9 mouse cellular contexts compared by ENCODE assay signal in genomic region chr7:128738041-128738440, GRCm38 (mm10). TPM values are rescaled to one million over a fixed set of nuclear protein-coding genes. Genes with fewer than 3 reads are reported as not detected.
DNase-seq lines count a peak whose midpoint lies in the region; ATAC-seq and TF ChIP-seq lines count a peak whose summit lies in the region.
"Had no signal": no experiment of that assay in that cellular context is flagged by ENCODE, and none has a peak within 500 bp of the region (broad histone marks: within the 10 kb centered on the region; RNA-seq: fewer than 3 reads in every experiment).

No protein-coding gene starts in this region.

- H3K4me3 ChIP-seq in kidney, postnatal 0 days (replicated peaks; ENCODE audit: low read depth, low read length), result no peak overlapping the region
- peak overlapping the region; percentile 99 for H3K4me3 ChIP-seq in embryonic facial prominence, embryonic 10.5 days
- no peak overlapping the region for H3K4me3 ChIP-seq in intestine, postnatal 0 days (ENCODE audit: low read depth, low read length)
- H3K4me3 ChIP-seq: heart, adult 2 months had no signal

- no peak for DNase-seq in kidney, postnatal 0 days (ENCODE audit: low spot score)
- DNase-seq in kidney, postnatal 10 days, result no peak
- no peak for DNase-seq in embryonic facial prominence, embryonic 10.5 days (ENCODE audit: low spot score)
- DNase-seq in naive thymus-derived CD4-positive, alpha-beta T cell, adult 2 months (ENCODE audit: low read depth), result peak; percentile 62
- no peak for DNase-seq in natural killer cell, adult 2 months (ENCODE audit: low spot score in 2 of 2)
- no peak for DNase-seq in layer of hippocampus, adult 18-20 months (ENCODE audit: low spot score in 2 of 2)
- no peak for DNase-seq in gastrocnemius, postnatal 4 days (ENCODE audit: low spot score in 2 of 2)
- DNase-seq: heart, adult 2 months had no signal

- H3K4me1 ChIP-seq in kidney, postnatal 0 days (replicated peaks; ENCODE audit: insufficient read depth, low read length), result peaks cover 13% of the 10 kb centered on the region; the same call in 1 of the 2 replicates
- H3K4me1 ChIP-seq in embryonic facial prominence, embryonic 10.5 days, result peaks cover 24% of the 10 kb centered on the region
- H3K4me1 ChIP-seq in intestine, postnatal 0 days (replicated peaks; ENCODE audit: control insufficient read depth, insufficient read depth, low read length), result peaks cover 11% of the 10 kb centered on the region; the same call in 1 of the 2 replicates

- no peak overlapping the region for H3K27ac ChIP-seq in kidney, postnatal 0 days
- no peak overlapping the region for H3K27ac ChIP-seq in embryonic facial prominence, embryonic 10.5 days (replicated peaks)
- no peak overlapping the region for H3K27ac ChIP-seq in intestine, postnatal 0 days (ENCODE audit: low read depth, low read length)
- H3K27ac ChIP-seq: heart, adult 2 months had no signal

- no peak for ATAC-seq in kidney, postnatal 0 days (replicated peaks; ENCODE audit: low FRiP score, low read depth)
- no peak for ATAC-seq in intestine, postnatal 0 days

- peak overlapping the region; percentile 90 for H3K4me2 ChIP-seq in kidney, postnatal 0 days (ENCODE audit: low read length)
- peak overlapping the region; percentile 82 for H3K4me2 ChIP-seq in intestine, postnatal 0 days (replicated peaks; ENCODE audit: low read depth)

- H3K9me3 ChIP-seq in kidney, postnatal 0 days (replicated peaks; ENCODE audit: low read length), result no peaks in the 10 kb centered on the region
- H3K9me3 ChIP-seq in embryonic facial prominence, embryonic 10.5 days, result 0 out of 2 replicates have a peak, but pooled peaks cover 3% of the 10 kb centered on the region
- no peaks in the 10 kb centered on the region for H3K9me3 ChIP-seq in intestine, postnatal 0 days (ENCODE audit: control insufficient read depth)

- WGBS in kidney, postnatal 0 days, result 49% methylated on average over 5 of the region's 5 CpGs
- 82% methylated on average over 5 of the region's 5 CpGs for WGBS in embryonic facial prominence, embryonic 10.5 days
- 43% methylated on average over 5 of the region's 5 CpGs for WGBS in intestine, postnatal 0 days

- no peaks in the 10 kb centered on the region for H3K27me3 ChIP-seq in kidney, postnatal 0 days (ENCODE audit: insufficient read depth, low read length)
- H3K27me3 ChIP-seq in embryonic facial prominence, embryonic 10.5 days (replicated peaks; ENCODE audit: low read depth, poor library complexity, severe bottlenecking), result peaks cover 12% of the 10 kb centered on the region; the same call in 1 of the 2 replicates
- no peaks in the 10 kb centered on the region for H3K27me3 ChIP-seq in intestine, postnatal 0 days (replicated peaks; ENCODE audit: control insufficient read depth, insufficient read depth, low read length)

- no peaks in the 10 kb centered on the region for H3K36me3 ChIP-seq in kidney, postnatal 0 days (ENCODE audit: insufficient read depth, low read length)
- peaks cover 39% of the 10 kb centered on the region for H3K36me3 ChIP-seq in embryonic facial prominence, embryonic 10.5 days (replicated peaks)
- no peaks in the 10 kb centered on the region for H3K36me3 ChIP-seq in intestine, postnatal 0 days (ENCODE audit: control insufficient read depth, insufficient read depth)

- TF ChIP-seq CTCF in kidney, postnatal 0 days (IDR thresholded peaks at IDR 0.05; ENCODE audit: low read depth), result no peak
- no peak for TF ChIP-seq CTCF in intestine, postnatal 0 days (IDR thresholded peaks at IDR 0.05; ENCODE audit: low read depth)

- no peak overlapping the region for H3K9ac ChIP-seq in kidney, postnatal 0 days (ENCODE audit: low read depth, low read length)
- H3K9ac ChIP-seq in intestine, postnatal 0 days (ENCODE audit: low read depth, low read length), result no peak overlapping the region

RNA-seq across cellular contexts. Expression of gene Mcmbp, which starts 2.3 kb away (rescaled TPM):
- 52.5 and 53.7 TPM in 2 replicates for polyA plus RNA-seq in kidney, postnatal 0 days (2015; fragmentation: Nextera tagmentation; extraction: Ambion mirVana)
- polyA plus RNA-seq in embryonic facial prominence, embryonic 10.5 days (2016; fragmentation: Nextera tagmentation; extraction: Ambion mirVana), result 84.3 and 88.7 TPM in 2 replicates
- polyA plus RNA-seq in intestine, postnatal 0 days (2015; fragmentation: Nextera tagmentation; extraction: Ambion mirVana), result 25.0 and 26.5 TPM in 2 replicates
- 10 to 100 TPM; 27.4 to 28.1 TPM for total RNA-seq in layer of hippocampus, adult 18-20 months (2021)
- total RNA-seq in gastrocnemius, postnatal 4 days (2021), result 10 to 100 TPM; 36.2 to 38.6 TPM

RNA-seq across cellular contexts. Expression of gene Sec23ip, which starts 6.7 kb away (rescaled TPM):
- polyA plus RNA-seq in kidney, postnatal 0 days (2015; fragmentation: Nextera tagmentation; extraction: Ambion mirVana), result 26.0 and 29.6 TPM in 2 replicates
- polyA plus RNA-seq in embryonic facial prominence, embryonic 10.5 days (2016; fragmentation: Nextera tagmentation; extraction: Ambion mirVana), result 39.1 and 41.7 TPM in 2 replicates
- polyA plus RNA-seq in intestine, postnatal 0 days (2015; fragmentation: Nextera tagmentation; extraction: Ambion mirVana), result 15.3 and 17.2 TPM in 2 replicates
- total RNA-seq in layer of hippocampus, adult 18-20 months (2021), result 10 to 100 TPM; 49.7 to 50.6 TPM
- total RNA-seq in gastrocnemius, postnatal 4 days (2021), result 10 to 100 TPM; 33.1 to 37.2 TPM
